Mouse (Mus musculus): Measurements from ENCODE around the gene Vwa8. TPM values are rescaled to one million over a fixed set of nuclear protein-coding genes. Genes with fewer than 3 reads are reported as not detected.

The Vwa8 gene
- total RNA-seq, 1 experiment = 9.8 TPM

- no peak overlapping the region for H3K9ac ChIP-seq (ENCODE audit: insufficient read depth, low read depth, low read length, poor library complexity, severe bottlenecking)
- H3K4me3 ChIP-seq (ENCODE audit: insufficient read depth in 1 of 2, low read depth in 1 of 2, low read length in 2 of 2, poor library complexity in 1 of 2, severe bottlenecking in 1 of 2) = no peak overlapping the region
- H3K4me1 ChIP-seq (ENCODE audit: control insufficient read depth in 2 of 2, insufficient read depth in 2 of 2, low read length in 2 of 2, poor library complexity in 1 of 2) = peaks cover 7 to 18% of the 10 kb centered on the region in 2 experiments
- in situ Hi-C loops (cut with MboI; ENCODE audit: low sequenced_read_pairs in 2 of 2, unreplicated experiment in 2 of 2) = loop anchor here in 1 of 2 experiments (10.0 to 25.0 kb wide), 2 partner anchors 242 to 445 kb away; no protein-coding TSS in a partner anchor
- H3K36me3 ChIP-seq (ENCODE audit: control insufficient read depth, insufficient read depth, low read length, poor library complexity, severe bottlenecking) = no peaks in the 10 kb centered on the region; the same call in 1 of the 2 replicates
- peak; percentile 81 for DNase-seq (ENCODE audit: low read depth, low spot score)
- no peak overlapping the region for H3K27ac ChIP-seq (ENCODE audit: insufficient read depth, low read depth, low read length, poor library complexity, severe bottlenecking)
- H3K9me3 ChIP-seq (ENCODE audit: control insufficient read depth, insufficient read depth, low read depth, low read length) = no peaks in the 10 kb centered on the region
- no peak for TF ChIP-seq ZNF384 (IDR thresholded peaks at IDR 0.05; ENCODE audit: low read depth, low read length)
- TF ChIP-seq ZC3H11A (IDR thresholded peaks at IDR 0.05; ENCODE audit: borderline replicate concordance, low read depth, low read length) = peak; percentile 76; the same call in 1 of the 2 replicates
These were observed 258.0 kb downstream of the Vwa8 start for GRCm38 (mm10) chr14:79106655-79107515.

GRCm38 (mm10) chr14:79109375-79109774 is 260.5 kb downstream of the Vwa8 start:
- Histone ChIP-seq H3K4me3 (ENCODE audit: insufficient read depth in 1 of 2, low read depth in 1 of 2, low read length in 2 of 2, poor library complexity in 1 of 2, severe bottlenecking in 1 of 2) (no peak overlapping the region), H3K9ac (ENCODE audit: insufficient read depth, low read depth, low read length, poor library complexity, severe bottlenecking) (no peak overlapping the region), H3K4me1 (ENCODE audit: control insufficient read depth in 2 of 2, insufficient read depth in 2 of 2, low read length in 2 of 2, poor library complexity in 1 of 2) (peaks cover 7 to 16% of the 10 kb centered on the region in 2 experiments), H3K36me3 (ENCODE audit: control insufficient read depth, insufficient read depth, low read length, poor library complexity, severe bottlenecking) (no peaks in the 10 kb centered on the region; the same call in 1 of the 2 replicates), H3K9me3 (ENCODE audit: control insufficient read depth, insufficient read depth, low read depth, low read length) (no peaks in the 10 kb centered on the region), H3K27ac (ENCODE audit: insufficient read depth, low read depth, low read length, poor library complexity, severe bottlenecking) (peak overlapping the region; percentile 87)
- no peak for DNase-seq (ENCODE audit: low read depth, low spot score)
- in situ Hi-C loops (cut with MboI; ENCODE audit: low sequenced_read_pairs in 2 of 2, unreplicated experiment in 2 of 2) = loop anchor here in 1 of 2 experiments (10.0 to 25.0 kb wide), 2 partner anchors 245 to 447 kb away; no protein-coding TSS in a partner anchor
- no peak for TF ChIP-seq CHD2 (IDR thresholded peaks at IDR 0.05; ENCODE audit: low read depth, low read length)
- TF ChIP-seq ZNF384 (IDR thresholded peaks at IDR 0.05; ENCODE audit: low read depth, low read length) = no peak
- TF ChIP-seq MAFK (IDR thresholded peaks at IDR 0.05; ENCODE audit: insufficient read depth, low read depth, low read length) = no peak
- no peak for TF ChIP-seq HCFC1 (IDR thresholded peaks at IDR 0.05; ENCODE audit: borderline replicate concordance, insufficient read depth, low read length)
- TF ChIP-seq ZC3H11A (IDR thresholded peaks at IDR 0.05; ENCODE audit: borderline replicate concordance, low read depth, low read length) = no peak

- in situ Hi-C loops (cut with MboI; ENCODE audit: low sequenced_read_pairs in 2 of 2, unreplicated experiment in 2 of 2) = loop anchor here in 1 of 2 experiments (25.0 kb wide), 1 partner anchor 448 kb away; no protein-coding TSS in a partner anchor
- TF ChIP-seq ZC3H11A (IDR thresholded peaks at IDR 0.05; ENCODE audit: borderline replicate concordance, low read depth, low read length) (no peak), MAFK (IDR thresholded peaks at IDR 0.05; ENCODE audit: insufficient read depth, low read depth, low read length) (peak; percentile 76)
These were observed 261.2 kb downstream of the Vwa8 start for GRCm38 (mm10) chr14:79110012-79110411.

DNA sequence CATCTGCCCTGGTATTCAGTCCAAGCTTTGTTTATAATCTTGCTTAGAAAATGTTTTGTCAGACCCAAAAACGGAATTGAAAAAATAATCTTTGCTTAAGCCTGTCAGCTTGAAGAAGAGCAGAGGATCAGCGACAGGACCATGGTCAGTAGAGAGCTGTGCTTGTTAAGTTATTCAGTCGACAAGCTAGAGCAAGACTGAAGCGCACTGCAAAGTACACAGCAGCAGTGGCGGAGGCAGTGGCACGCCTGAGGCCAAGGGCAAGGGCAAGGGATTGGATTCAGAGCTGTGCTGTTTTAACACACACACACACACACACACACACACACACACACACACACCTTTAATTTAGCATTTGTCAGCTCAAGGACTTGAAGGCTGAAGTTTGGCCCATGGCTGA is 263.2 kb downstream of the Vwa8 start:
- Histone ChIP-seq H3K9me3 (ENCODE audit: control insufficient read depth, insufficient read depth, low read depth, low read length) (no peaks in the 10 kb centered on the region), H3K4me3 (ENCODE audit: insufficient read depth in 1 of 2, low read depth in 1 of 2, low read length in 2 of 2, poor library complexity in 1 of 2, severe bottlenecking in 1 of 2) (no peak overlapping the region), H3K4me1 (ENCODE audit: control insufficient read depth in 2 of 2, insufficient read depth in 2 of 2, low read length in 2 of 2, poor library complexity in 1 of 2) (peaks cover 7 to 13% of the 10 kb centered on the region in 2 experiments), H3K36me3 (ENCODE audit: control insufficient read depth, insufficient read depth, low read length, poor library complexity, severe bottlenecking) (no peaks in the 10 kb centered on the region; the same call in 1 of the 2 replicates), H3K27ac (ENCODE audit: insufficient read depth, low read depth, low read length, poor library complexity, severe bottlenecking) (no peak overlapping the region), H3K9ac (ENCODE audit: insufficient read depth, low read depth, low read length, poor library complexity, severe bottlenecking) (no peak overlapping the region)
- no peak for DNase-seq (ENCODE audit: low read depth, low spot score)
- no peak for TF ChIP-seq ZC3H11A (IDR thresholded peaks at IDR 0.05; ENCODE audit: borderline replicate concordance, low read depth, low read length)
- no peak for TF ChIP-seq ZNF384 (IDR thresholded peaks at IDR 0.05; ENCODE audit: low read depth, low read length)
- no peak for TF ChIP-seq CHD2 (IDR thresholded peaks at IDR 0.05; ENCODE audit: low read depth, low read length)
- no peak for TF ChIP-seq MAFK (IDR thresholded peaks at IDR 0.05; ENCODE audit: insufficient read depth, low read depth, low read length)
- no peak for TF ChIP-seq HCFC1 (IDR thresholded peaks at IDR 0.05; ENCODE audit: borderline replicate concordance, insufficient read depth, low read length)
- in situ Hi-C loops (cut with MboI; ENCODE audit: low sequenced_read_pairs in 2 of 2, unreplicated experiment in 2 of 2) = loop anchor here in 1 of 2 experiments (25.0 kb wide), 1 partner anchor 450 kb away; no protein-coding TSS in a partner anchor

More at GRCm38 (mm10) chr14:79110012-79110411, 261.2 kb downstream of the Vwa8 start:
- Histone ChIP-seq H3K9ac (ENCODE audit: insufficient read depth, low read depth, low read length, poor library complexity, severe bottlenecking) (no peak overlapping the region), H3K4me1 (ENCODE audit: control insufficient read depth in 2 of 2, insufficient read depth in 2 of 2, low read length in 2 of 2, poor library complexity in 1 of 2) (peaks cover 7 to 14% of the 10 kb centered on the region in 2 experiments), H3K36me3 (ENCODE audit: control insufficient read depth, insufficient read depth, low read length, poor library complexity, severe bottlenecking) (no peaks in the 10 kb centered on the region; the same call in 1 of the 2 replicates), H3K27ac (ENCODE audit: insufficient read depth, low read depth, low read length, poor library complexity, severe bottlenecking) (peak overlapping the region; percentile 87), H3K4me3 (ENCODE audit: insufficient read depth in 1 of 2, low read depth in 1 of 2, low read length in 2 of 2, poor library complexity in 1 of 2, severe bottlenecking in 1 of 2) (no peak overlapping the region), H3K9me3 (ENCODE audit: control insufficient read depth, insufficient read depth, low read depth, low read length) (no peaks in the 10 kb centered on the region)
- DNase-seq (ENCODE audit: low read depth, low spot score) = no peak

Data from ES-E14 (cell line).